Mouse (Mus musculus): ENCODE measurements around the gene R3hdm2. TPM values are rescaled to one million over a fixed set of nuclear protein-coding genes. Genes with fewer than 3 reads are reported as not detected.

Gene R3hdm2
- total RNA-seq, 2 experiments from 2014 or later, result 157 to 164 TPM

DNA sequence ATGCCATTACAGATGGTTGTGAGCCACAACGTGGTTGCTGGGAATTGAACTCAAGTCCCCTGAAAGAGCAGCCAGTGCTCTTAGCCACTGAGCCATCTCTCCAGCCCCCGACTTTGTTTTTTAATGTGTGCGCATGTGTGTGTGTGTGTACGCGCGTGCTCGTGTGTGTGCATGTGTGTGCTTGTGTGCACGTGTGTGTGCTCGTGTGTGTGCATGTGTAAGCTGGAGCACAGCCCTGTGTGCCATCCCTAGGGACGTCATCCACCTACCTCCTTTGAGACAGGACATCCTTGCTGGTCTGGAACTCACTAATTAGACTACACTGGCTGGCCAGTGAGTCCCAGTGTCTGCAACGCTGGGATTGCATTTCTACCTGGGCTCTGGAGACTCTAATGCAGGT, 27.4 kb upstream of the R3hdm2 start:
- no peak for DNase-seq (ENCODE audit: low spot score in 2 of 2)

DNA sequence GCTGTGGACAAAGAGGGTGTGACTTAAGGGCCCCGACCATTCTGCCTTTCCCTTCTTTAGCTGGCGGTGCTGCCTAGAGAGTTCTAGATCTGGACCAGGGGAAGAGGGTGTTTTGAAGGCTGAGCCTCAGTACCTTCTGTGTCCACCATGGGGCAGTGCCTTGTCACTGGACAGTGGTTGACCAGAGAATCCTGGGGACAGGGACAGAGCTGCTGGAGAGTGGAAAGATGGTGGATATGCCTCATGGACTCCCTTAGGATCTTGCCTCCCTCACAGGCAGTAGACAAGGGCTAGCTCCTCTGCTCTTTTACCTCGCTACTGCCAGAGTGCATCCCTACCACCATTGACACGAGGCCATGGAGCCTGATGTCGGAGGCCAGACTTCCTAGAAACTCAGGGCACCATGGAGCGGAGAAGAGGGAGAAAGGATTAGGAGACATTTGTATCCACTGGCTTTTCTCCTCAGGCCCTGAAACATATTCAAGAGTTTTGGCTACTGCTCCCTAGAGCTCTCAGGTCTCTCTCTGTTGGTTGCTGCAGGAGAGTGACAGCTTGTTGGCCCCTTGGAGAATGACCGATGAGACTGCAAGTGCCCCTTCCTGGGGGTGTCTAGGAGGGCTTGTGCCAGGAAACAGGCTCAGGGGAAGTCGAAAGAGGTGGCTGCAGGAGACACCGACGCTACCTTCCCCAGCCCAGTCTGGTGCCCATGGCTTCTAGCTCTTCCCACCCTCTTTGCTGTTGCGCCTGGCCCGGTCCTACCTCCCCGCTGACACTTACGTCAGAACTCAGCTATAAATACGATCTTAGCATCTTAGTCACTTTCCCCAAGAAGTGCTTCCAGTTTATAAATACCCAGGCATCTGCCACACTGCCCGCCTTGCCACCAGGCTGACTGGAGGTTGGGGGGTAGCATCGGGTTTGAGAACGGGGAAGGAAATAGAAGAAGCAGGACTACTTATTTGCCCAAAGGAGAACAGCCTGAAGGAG, 25.9 kb upstream of the R3hdm2 start, which contains the start of gene Inhbe:
Gene Inhbe (minus strand): TSS at position 503 of the 987 bp plus-strand sequence.
- no peak for DNase-seq (ENCODE audit: low spot score in 2 of 2)

DNA sequence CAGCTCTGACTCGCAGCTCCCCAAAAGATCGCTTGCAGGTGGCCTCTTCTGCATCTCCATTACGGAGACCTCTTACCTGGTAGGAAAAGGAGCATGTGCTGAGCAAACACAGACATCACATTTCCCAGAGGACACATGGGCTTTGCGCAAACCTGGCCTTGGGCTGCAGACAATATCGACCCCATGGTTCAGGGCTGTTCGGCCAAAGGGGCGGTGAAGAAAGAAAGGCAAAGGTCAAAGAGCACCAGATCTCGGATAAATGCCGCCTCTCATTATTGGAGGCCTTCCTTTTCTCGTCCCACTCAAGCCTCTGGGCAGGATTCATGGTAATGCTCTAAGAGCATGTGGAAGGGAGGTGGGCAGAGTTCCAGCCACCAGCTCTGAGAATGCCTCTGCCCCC, 24.8 kb upstream of the R3hdm2 start:
- DNase-seq (ENCODE audit: low spot score in 2 of 2), result no peak

DNA sequence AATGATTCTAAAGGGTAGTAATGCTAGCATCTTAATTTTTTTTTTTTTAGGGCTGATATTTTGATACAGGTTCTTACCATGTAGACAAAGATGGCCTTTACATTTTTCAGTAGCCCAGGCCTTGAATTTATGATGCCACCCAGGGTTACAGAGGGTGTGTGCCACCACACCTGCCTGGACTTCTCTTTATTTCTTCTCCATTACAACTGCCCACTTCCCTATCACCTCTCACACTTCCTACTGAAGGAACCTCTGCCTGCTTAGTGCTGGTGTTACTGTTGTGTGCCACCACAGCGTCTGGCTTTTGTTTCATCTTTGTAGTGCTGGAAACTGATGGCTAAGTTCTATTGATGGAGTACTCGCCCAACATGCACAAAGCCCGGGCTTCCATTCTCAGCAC, 19.4 kb upstream of the R3hdm2 start:
- DNase-seq (ENCODE audit: low spot score in 2 of 2), result no peak

DNA sequence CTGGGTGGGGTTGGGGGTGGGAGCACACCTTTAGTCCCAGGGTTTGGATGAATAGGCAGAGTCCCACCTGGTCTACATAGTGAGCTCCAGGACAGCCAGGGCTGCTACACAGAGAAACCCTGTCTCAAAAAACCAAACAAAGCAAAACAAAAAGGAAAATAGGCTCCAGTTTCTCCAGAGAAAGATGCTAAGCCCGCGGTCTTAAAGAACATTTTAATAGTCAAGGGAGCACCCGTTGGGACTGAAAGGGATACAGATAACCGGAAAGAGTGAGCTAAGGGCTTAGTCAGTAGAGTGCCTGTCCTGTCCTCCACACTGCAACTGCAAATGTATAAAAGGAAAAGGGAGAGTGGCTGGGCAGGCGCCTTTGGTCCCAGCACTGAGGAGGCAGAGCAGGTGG, 13.0 kb upstream of the R3hdm2 start:
- DNase-seq (ENCODE audit: low spot score in 2 of 2), result no peak

DNA sequence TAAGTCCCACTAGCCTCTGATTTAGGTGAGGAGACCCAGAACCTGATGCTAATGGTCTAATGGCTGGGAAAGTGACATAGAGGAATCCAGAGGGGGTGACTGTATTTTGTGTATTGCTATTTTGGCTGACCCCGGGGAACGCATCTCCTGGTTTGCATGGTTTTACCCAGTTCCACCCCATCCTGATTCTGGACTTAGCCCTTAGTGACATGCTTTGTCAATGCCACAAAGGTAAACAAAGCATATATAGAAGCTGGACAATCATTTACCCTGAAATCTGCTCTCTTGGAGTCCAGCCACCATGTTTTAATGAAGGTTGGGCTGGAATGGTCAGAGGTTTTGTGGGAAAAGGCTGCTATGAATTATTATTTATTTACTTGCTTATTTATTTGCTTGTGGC, 11.9 kb upstream of the R3hdm2 start:
- DNase-seq (ENCODE audit: low spot score in 2 of 2), result no peak

DNA sequence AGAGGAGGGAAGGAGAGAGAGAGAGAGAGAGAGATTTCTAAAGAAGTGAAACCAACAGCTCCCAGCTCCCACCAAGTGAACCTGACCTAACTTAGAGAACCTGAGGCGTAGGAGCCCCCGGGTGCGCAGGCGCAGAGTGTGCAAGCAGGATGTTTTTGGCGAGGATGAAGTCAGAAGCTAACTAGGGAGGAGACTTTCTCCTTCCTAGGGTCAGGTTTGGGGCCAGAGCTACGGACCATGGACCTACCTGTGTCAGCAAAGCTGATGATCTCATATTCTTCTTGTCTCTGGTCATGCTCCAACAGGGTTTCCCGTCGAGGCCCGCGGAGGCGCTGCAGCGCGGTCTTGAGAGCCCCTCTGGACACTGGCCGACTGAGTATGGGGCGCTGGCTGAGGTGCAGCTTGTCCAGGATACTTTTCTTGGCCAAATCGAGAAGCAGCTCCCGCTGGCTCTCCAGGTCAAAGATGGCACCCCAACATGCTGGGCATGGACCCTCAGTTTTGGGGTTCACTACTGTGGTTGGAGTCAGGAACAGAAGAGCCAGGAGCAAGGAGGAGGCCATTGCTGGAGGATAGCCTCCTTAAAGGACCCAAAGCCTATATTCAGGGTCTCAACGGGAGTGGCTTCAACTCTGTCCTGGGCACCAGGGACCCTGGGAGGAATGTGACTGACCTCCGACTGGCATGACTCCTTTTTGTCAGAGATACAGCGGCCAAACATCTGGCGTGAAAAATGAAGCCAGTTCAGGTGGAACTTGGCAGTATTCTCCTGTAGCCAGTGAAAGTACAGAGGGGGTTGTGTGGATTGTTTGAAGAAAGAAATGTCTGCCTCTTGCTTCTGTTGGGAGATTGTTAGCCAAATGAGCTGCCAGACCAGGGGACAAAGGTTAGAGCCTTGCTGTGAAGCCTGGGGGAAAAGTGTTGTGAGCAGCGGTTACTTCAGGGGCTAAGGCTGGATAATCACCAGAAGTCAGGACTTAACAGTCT, 10.0 kb upstream of the R3hdm2 start, which contains the start of gene Inhbc:
Gene Inhbc (minus strand): TSS at position 598 of the 987 bp plus-strand sequence.
- no peak for DNase-seq (ENCODE audit: low spot score in 2 of 2)

DNA sequence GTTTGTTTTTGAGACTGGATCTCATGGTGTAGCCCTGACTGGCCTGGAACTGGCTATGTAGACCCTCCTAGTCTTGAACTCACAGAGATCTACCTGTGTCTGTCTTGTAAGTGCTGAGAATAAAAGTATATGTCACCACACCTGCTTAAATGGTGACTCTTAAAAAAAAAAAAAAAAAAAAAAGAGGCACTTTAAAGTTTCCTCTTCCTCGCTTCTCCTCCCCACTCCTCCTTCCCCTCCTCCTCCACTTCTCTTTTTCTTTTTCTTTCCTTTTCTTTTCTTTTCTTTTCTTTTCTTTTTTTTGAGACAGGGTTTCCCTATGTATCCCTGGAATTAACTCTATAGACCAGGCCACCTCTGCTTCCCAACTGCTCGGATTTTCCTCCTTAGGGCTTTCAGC, 9.1 kb upstream of the R3hdm2 start:
- no peak for DNase-seq (ENCODE audit: low spot score in 2 of 2)

DNA sequence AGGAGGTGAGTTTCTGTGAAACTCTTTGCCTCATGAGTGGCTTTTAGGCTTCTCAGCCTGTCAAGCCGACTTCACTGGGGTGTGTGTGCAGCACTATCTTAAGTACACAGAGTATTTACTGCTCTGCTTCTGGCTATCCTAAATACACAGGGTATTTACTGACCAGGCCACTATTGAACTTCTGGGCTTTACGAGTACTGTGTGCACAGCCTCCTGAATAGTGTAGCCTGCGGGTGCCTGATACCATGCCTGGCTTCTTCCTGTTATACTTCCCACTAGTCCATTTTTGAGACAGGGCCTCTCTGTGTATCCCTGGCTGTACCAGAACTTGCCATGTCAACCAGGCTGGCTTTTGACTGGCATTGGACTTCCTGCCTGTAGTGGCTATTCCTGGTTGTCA, 2.4 kb upstream of the R3hdm2 start:
- DNase-seq (ENCODE audit: low spot score in 2 of 2), result no peak

DNA sequence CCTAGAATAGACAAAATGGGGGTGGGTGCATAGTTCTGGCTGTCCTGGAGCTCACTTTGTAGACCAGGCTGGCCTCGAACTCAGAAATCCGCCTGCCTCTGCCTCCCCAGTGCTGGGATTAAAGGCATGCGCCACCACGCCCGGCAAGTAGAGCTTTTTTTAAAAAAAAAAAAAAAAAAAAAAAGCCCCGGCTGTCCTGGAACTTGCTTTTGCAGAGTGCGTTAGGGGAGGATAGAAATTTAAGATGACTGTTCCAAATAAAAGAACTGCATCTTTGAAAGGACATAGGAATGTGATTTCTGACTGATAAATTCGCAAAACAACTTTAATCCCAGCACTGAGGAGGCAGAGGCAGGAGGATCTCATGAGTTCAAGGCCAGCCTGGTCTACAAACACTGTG, 473 bp upstream of the R3hdm2 start:
- no peak for DNase-seq (ENCODE audit: low spot score in 2 of 2)

DNA sequence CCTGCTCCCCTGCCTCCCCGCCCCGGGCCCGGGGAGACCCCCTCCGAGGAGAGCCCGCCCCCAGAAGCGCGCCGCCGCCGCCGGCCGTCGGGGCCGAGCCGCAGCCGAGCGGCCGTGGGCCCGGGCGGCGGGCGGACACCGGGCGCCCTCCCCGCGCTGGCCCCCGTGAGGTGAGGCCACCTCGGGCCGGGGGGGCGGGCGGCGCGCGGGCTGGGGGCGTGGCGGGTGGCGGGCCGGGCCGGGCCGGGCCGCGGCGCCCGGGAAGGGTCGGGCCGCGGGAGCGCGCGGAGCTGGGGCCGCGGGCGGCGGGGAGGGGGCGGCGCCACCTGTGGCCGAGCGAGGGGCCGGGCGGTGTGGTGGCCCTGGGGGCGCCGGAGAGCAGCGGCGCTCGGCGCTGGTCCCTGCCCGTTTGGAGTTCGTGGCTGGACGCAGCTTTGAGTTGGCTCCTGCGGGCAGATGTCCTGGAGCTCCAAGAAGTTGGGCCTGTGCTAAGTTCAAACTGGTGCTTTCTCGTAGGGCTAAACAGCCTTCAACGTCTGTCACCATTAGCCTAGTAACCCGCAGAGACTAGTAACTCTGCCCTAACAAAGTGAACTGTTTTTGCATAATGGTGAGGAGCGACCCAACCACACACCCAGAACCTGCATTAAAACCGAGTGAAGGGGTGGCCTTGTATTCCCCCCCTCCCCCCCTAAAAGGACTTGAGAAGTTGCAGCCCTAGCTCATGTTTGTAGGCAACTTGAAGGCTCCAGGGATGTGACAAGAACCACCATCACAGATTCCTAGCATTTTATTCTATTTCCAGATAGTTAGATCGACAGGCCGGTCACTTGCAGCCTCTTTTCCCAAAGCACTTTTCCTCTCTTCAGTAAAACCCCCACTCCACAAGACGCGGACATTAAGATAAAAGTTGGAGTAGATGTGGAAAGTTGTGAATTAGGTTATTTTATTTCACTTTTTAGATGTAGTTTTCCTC, 928 bp downstream of the R3hdm2 start:
- DNase-seq (ENCODE audit: low spot score in 2 of 2), result peak; percentile 41 to 44

DNA sequence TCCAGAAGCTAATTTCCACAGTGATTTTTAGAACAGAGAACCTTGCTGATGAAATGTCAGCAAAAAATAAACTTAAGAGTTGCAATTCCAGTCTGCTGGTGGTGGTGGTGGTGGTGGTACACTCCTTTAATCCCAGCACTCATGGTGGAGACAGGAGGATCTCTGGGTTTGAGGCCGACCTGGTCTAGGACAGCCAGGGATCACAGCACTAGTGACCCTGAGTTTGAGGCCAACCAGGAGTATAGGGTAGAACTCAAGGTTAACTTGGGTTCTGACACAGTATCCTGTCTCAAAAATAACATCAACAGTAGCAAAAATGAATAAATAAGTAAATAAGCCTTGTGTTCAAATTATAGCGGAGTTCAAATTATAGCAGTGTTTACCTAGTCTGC, 1.6 kb downstream of the R3hdm2 start:
- DNase-seq (ENCODE audit: low spot score in 2 of 2), result no peak

DNA sequence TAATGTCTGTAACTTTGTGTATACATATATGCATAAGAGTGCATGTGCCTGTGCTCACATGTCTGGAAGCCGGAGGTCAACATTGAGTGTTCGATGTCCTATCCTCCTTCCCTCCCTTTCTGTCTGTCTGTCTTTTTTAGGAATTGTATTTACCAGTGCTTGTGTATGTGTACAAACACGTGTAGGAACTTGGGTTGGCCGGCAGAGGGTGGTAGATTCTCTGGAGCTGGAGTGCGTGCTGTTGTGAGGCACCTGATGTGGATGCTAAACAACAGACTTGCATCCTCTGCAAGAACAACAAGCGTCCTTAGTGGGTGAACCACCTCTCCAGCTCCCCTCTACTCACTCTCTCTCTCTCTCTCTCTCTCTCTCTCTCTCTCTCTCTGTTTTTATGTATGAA, 11.6 kb downstream of the R3hdm2 start:
- no peak for DNase-seq (ENCODE audit: low spot score in 2 of 2)

DNA sequence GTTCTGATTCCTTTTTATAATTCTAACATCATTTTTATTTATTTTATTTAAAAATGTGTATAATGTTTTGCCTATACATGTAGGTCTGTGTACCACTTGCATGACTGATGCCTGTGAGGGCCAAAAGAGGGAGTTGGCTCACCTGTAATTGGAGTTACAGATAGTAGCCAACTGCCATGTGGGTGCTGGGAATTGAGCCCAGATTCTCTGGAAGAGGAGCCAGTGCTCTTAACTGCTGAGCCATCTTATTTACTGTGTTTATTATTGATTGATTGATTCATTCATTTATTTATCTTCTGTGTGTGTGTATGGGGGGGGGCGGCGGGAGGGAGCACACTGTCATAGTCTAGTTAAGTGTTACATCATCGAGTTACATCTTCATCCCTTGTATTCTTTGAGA, 24.6 kb downstream of the R3hdm2 start:
- DNase-seq (ENCODE audit: low spot score in 2 of 2), result no peak

DNA sequence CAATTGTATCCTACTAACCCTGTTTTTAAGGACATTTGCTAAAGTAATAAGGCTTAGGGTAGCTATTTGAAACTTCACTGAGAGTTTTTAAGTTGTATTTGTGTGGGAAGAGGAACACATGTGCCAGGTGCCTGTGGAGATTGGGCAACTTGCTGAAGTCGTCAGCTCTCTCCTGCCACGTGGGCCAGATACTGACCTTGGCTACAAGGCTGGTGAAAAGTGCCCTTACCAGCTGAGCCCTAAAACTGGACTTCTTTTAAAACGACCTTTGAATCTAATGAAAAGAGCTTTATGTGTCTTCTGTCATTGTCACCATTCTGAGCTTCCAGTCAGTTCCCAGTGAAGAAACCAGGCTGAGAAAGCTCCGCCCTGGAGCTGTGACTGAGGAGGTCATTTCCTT, 27.3 kb downstream of the R3hdm2 start:
- DNase-seq (ENCODE audit: low spot score in 2 of 2), result no peak

DNA sequence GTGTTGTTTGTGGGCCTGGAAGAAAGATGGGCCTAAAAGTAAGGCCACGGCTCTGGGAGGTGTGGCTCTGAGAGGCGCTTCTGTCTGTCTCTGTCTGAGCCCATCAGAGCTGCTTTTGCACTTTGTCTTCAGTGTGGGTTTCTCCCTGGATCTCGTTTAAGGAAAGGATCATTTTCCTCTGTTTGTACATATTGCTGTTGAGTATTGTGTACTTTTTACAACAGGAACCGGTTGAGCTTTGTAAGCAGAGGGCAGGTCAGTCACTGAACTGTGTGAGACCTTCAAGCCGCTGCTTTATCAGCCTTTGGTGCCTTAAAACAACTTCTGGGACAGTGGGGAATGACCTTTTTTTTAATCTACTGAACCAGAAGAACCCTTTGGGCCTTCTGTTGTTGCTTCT, 32.0 kb downstream of the R3hdm2 start:
- no peak for DNase-seq (ENCODE audit: low spot score in 2 of 2)

DNA sequence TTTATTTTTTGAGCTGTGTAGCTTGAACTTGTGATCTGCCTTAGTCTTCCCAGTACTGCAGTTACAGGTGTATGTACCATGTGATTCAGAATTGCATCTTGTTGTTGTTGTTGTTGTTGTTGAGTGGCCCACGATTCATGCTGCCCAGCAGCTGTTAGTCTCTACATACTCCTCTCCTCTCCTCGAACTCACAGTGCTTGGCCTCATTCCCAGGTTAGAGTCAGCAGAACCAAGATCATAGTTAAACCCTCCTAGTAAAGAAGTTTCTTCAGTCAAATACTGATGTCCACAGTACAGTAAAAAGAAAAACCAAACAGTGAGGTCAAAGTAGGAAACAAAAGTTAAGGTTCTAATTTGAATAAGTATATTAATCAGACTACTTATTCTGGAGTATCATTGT, 32.6 kb downstream of the R3hdm2 start:
- DNase-seq (ENCODE audit: low spot score in 2 of 2), result no peak

DNA sequence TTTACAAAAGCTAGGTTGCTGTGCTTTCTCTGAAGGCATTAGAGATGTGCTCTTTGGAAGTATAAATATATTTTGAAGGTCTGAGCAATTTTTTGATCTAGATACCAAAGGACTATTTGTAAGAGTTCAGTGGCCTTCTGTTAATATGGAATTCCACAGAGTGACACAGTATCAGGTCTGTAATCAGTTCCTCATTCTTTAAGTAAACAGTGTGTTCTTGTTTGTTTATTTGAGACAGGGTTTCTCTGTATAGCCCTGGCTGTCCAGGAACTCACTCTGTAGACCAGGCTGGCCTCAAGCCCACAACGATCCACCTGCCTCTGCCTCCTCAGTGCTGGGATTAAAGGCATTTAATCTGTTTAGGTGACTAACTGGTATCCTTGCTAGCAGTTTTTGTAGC, 33.5 kb downstream of the R3hdm2 start:
- no peak for DNase-seq (ENCODE audit: low spot score in 2 of 2)

DNA sequence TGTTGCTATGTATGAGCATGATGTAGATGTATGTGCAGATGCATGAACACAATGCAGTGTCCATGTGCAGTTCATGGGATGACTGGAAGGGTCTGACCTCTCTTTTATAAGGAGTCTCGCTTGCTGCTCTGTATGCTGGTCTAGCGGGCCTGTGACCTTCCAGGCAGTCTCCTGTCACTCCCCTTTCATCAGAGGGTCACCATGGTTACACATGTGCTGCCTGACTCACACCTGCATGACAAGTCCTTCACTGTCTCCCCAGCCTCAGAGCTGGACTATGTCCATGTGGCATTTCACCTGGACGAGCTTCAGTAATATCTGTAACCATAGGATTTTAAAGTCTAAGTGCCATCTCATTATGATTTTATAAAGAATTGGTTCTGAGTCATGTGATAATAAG, 34.0 kb downstream of the R3hdm2 start:
- DNase-seq (ENCODE audit: low spot score in 2 of 2), result no peak

DNA sequence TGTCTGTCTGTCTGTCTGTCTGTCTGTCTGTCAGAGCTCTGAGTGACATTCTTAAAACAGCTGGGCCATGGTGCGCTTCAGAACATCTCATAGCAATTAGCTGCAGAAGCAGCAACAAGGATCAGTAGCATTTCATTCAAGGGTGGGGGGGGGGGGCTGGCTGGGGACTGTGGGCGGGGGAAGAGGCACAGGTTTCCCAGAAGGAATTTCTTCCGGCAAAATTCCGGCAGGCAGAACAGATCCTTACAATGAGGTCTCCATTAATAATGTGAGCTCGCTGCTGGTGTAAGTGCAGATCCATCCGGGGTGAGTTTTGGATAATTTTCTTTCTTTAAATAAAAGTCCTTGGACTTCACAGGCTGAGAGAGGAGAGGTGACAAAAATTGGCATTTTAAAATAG, 40.0 kb downstream of the R3hdm2 start:
- no peak for DNase-seq (ENCODE audit: low spot score in 2 of 2)
